Mouse (Mus musculus): ENCODE measurements at regions not wholly inside any gene's neighbourhood (a gene's known extent, or its start where the extent isn't known, plus 50 kb on each side); places are given as distances from the start of the nearest gene placed in this dataset.

- Histone ChIP-seq H3K4me1 (ENCODE audit: control insufficient read depth, insufficient read depth, low read length) (no peaks in the 10 kb centered on the region), H3K27me3 (ENCODE audit: control insufficient read depth, insufficient read depth, low read length, poor library complexity, severe bottlenecking) (no peaks in the 10 kb centered on the region; the same call in 1 of the 2 replicates), H3K9me3 (replicated peaks; ENCODE audit: control insufficient read depth, insufficient read depth, low read length, poor library complexity, severe bottlenecking) (no peaks in the 10 kb centered on the region), H3K9ac (ENCODE audit: low read depth, poor library complexity, severe bottlenecking) (no peak overlapping the region), H3K27ac (ENCODE audit: insufficient read depth, low read length) (no peak overlapping the region), H3K4me3 (ENCODE audit: low read depth, low read length) (no peak overlapping the region), H3K36me3 (ENCODE audit: control insufficient read depth, insufficient read depth, low read length, poor library complexity, severe bottlenecking) (no peaks in the 10 kb centered on the region)
- no peak for TF ChIP-seq EP300 (IDR thresholded peaks at IDR 0.05; ENCODE audit: insufficient read depth, low read depth, low read length)
Measured at GRCm38 (mm10) chr6:135590084-135590483, 227.7 kb downstream of the Emp1 start.

DNA sequence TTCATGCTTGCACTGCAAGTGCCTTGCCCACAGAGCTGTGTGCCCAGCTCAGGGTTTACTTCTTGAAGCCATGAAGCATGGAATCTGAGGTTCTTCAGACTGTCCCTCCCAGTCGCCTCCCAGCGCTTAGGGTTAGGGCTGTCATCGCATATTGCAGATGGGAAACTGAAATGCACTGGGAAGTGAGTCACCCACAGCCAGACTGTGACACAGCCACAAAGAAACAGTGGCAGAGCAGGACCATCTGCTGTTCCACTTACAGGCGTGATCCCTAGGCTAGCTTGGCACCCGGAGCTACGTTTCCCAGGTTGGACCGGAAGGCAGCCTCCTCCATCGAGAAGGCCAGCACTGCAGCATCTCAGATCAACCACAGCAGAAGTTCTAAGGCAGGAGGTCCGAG is 228.7 kb downstream of the Emp1 start:
- Histone ChIP-seq H3K27ac (ENCODE audit: insufficient read depth, low read length) (no peak overlapping the region), H3K27me3 (ENCODE audit: control insufficient read depth, insufficient read depth, low read length, poor library complexity, severe bottlenecking) (no peaks in the 10 kb centered on the region; the same call in 1 of the 2 replicates), H3K4me3 (ENCODE audit: low read depth, low read length) (no peak overlapping the region), H3K9me3 (replicated peaks; ENCODE audit: control insufficient read depth, insufficient read depth, low read length, poor library complexity, severe bottlenecking) (no peaks in the 10 kb centered on the region), H3K4me1 (ENCODE audit: control insufficient read depth, insufficient read depth, low read length) (no peaks in the 10 kb centered on the region), H3K36me3 (ENCODE audit: control insufficient read depth, insufficient read depth, low read length, poor library complexity, severe bottlenecking) (no peaks in the 10 kb centered on the region), H3K9ac (ENCODE audit: low read depth, poor library complexity, severe bottlenecking) (no peak overlapping the region)
- no peak for TF ChIP-seq EP300 (IDR thresholded peaks at IDR 0.05; ENCODE audit: insufficient read depth, low read depth, low read length)
- no peak for TF ChIP-seq CTCF (IDR thresholded peaks at IDR 0.05; ENCODE audit: low read depth, low read length)
- TF ChIP-seq POLR2A (IDR thresholded peaks at IDR 0.05; ENCODE audit: insufficient read depth, low read length) = no peak

GRCm38 (mm10) chr6:135596358-135596757 is 234.0 kb downstream of the Emp1 start:
- TF ChIP-seq POLR2A (IDR thresholded peaks at IDR 0.05; ENCODE audit: insufficient read depth, low read length) (no peak), EP300 (IDR thresholded peaks at IDR 0.05; ENCODE audit: insufficient read depth, low read depth, low read length) (no peak), CTCF (IDR thresholded peaks at IDR 0.05; ENCODE audit: low read depth, low read length) (no peak)
- H3K9ac ChIP-seq (ENCODE audit: low read depth, poor library complexity, severe bottlenecking) = no peak overlapping the region
- H3K4me3 ChIP-seq (ENCODE audit: low read depth, low read length) = no peak overlapping the region
- no peaks in the 10 kb centered on the region for H3K36me3 ChIP-seq (ENCODE audit: control insufficient read depth, insufficient read depth, low read length, poor library complexity, severe bottlenecking)
- H3K27ac ChIP-seq (ENCODE audit: insufficient read depth, low read length) = no peak overlapping the region
- no peaks in the 10 kb centered on the region for H3K4me1 ChIP-seq (ENCODE audit: control insufficient read depth, insufficient read depth, low read length)
- no peaks in the 10 kb centered on the region for H3K9me3 ChIP-seq (replicated peaks; ENCODE audit: control insufficient read depth, insufficient read depth, low read length, poor library complexity, severe bottlenecking)
- no peaks in the 10 kb centered on the region; the same call in 1 of the 2 replicates for H3K27me3 ChIP-seq (ENCODE audit: control insufficient read depth, insufficient read depth, low read length, poor library complexity, severe bottlenecking)

DNA sequence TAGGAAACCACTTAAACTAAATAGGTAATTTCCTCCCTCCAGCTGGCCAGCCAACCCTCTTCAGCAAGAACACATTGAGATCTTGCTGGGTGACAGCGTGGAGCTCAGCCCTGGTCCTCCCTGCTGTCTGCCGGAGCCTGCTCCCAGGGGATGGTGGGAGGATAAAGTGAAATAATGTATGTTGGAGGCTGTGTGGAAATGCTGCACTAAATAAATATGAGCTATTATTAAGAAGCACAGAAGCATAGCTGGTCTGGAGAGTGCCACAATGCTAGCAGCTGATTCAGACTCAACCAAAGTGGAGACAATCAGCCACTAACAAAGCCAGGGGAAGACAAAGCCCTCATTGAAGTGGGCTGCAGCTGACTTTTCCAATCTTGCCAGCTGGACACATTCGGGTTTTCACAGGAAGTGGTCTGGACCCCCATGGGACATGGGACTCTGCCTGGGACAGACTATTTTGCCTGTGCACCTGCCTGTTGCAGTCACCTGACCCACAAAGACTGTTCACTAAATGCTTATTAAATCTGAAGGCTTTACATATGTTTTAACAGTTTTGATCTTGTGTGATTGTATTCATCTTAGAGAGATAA is 248.3 kb downstream of the Emp1 start:
- Histone ChIP-seq H3K9me3 (replicated peaks; ENCODE audit: control insufficient read depth, insufficient read depth, low read length, poor library complexity, severe bottlenecking) (no peaks in the 10 kb centered on the region), H3K27me3 (ENCODE audit: control insufficient read depth, insufficient read depth, low read length, poor library complexity, severe bottlenecking) (no peaks in the 10 kb centered on the region), H3K27ac (ENCODE audit: insufficient read depth, low read length) (no peak overlapping the region), H3K4me3 (ENCODE audit: low read depth, low read length) (no peak overlapping the region), H3K4me1 (ENCODE audit: control insufficient read depth, insufficient read depth, low read length) (no peaks in the 10 kb centered on the region), H3K9ac (ENCODE audit: low read depth, poor library complexity, severe bottlenecking) (no peak overlapping the region), H3K36me3 (ENCODE audit: control insufficient read depth, insufficient read depth, low read length, poor library complexity, severe bottlenecking) (no peaks in the 10 kb centered on the region)
- no peak for TF ChIP-seq CTCF (IDR thresholded peaks at IDR 0.05; ENCODE audit: low read depth, low read length)
- TF ChIP-seq POLR2A (IDR thresholded peaks at IDR 0.05; ENCODE audit: insufficient read depth, low read length) = no peak
- TF ChIP-seq EP300 (IDR thresholded peaks at IDR 0.05; ENCODE audit: insufficient read depth, low read depth, low read length) = no peak

GRCm38 (mm10) chr6:135627928-135628327 is 265.6 kb downstream of the Emp1 start:
- no peaks in the 10 kb centered on the region for H3K36me3 ChIP-seq (ENCODE audit: control insufficient read depth, insufficient read depth, low read length, poor library complexity, severe bottlenecking)
- H3K27ac ChIP-seq (ENCODE audit: insufficient read depth, low read length) = no peak overlapping the region
- H3K4me1 ChIP-seq (ENCODE audit: control insufficient read depth, insufficient read depth, low read length) = no peaks in the 10 kb centered on the region
- 0 out of 2 replicates have a peak, but pooled peaks cover 3% of the 10 kb centered on the region for H3K9me3 ChIP-seq (replicated peaks; ENCODE audit: control insufficient read depth, insufficient read depth, low read length, poor library complexity, severe bottlenecking)
- H3K4me3 ChIP-seq (ENCODE audit: low read depth, low read length) = no peak overlapping the region
- no peaks in the 10 kb centered on the region for H3K27me3 ChIP-seq (ENCODE audit: control insufficient read depth, insufficient read depth, low read length, poor library complexity, severe bottlenecking)
- H3K9ac ChIP-seq (ENCODE audit: low read depth, poor library complexity, severe bottlenecking) = no peak overlapping the region
- TF ChIP-seq CTCF (IDR thresholded peaks at IDR 0.05; ENCODE audit: low read depth, low read length) (no peak), POLR2A (IDR thresholded peaks at IDR 0.05; ENCODE audit: insufficient read depth, low read length) (no peak)

DNA sequence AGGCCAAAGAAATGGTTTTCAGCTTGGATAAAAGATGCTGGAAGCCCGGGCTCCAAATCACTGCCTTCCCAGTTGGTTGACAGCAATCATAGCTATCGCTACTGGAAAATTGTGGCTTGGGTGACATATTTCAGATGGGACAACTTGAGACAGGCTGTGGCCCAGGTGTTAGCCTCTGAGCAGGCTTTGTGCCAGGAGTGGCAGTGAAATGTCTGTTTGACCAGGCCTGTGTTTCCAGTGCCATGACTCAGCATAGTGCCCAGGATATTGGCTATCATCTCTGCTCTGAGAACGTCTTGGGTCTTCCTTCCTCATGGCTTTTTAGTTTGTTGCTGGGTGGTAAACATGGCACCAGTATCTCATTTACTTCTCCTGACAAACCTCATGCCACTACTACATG is 266.9 kb downstream of the Emp1 start:
- Histone ChIP-seq H3K4me1 (ENCODE audit: control insufficient read depth, insufficient read depth, low read length) (no peaks in the 10 kb centered on the region), H3K9me3 (replicated peaks; ENCODE audit: control insufficient read depth, insufficient read depth, low read length, poor library complexity, severe bottlenecking) (0 out of 2 replicates have a peak, but pooled peaks cover 3% of the 10 kb centered on the region), H3K27me3 (ENCODE audit: control insufficient read depth, insufficient read depth, low read length, poor library complexity, severe bottlenecking) (no peaks in the 10 kb centered on the region), H3K27ac (ENCODE audit: insufficient read depth, low read length) (no peak overlapping the region), H3K9ac (ENCODE audit: low read depth, poor library complexity, severe bottlenecking) (no peak overlapping the region), H3K4me3 (ENCODE audit: low read depth, low read length) (no peak overlapping the region), H3K36me3 (ENCODE audit: control insufficient read depth, insufficient read depth, low read length, poor library complexity, severe bottlenecking) (no peaks in the 10 kb centered on the region)
- no peak for TF ChIP-seq EP300 (IDR thresholded peaks at IDR 0.05; ENCODE audit: insufficient read depth, low read depth, low read length)
- TF ChIP-seq POLR2A (IDR thresholded peaks at IDR 0.05; ENCODE audit: insufficient read depth, low read length) = no peak
- TF ChIP-seq CTCF (IDR thresholded peaks at IDR 0.05; ENCODE audit: low read depth, low read length) = no peak

Data from ES-Bruce4 (cell line).